Mouse (Mus musculus) limb, embryonic 15.5 days (tissue): Measurements from ENCODE around the gene Wdr91. TPM values are rescaled to one million over a fixed set of nuclear protein-coding genes. Genes with fewer than 3 reads are reported as not detected.

Experiments
- polyA plus RNA-seq: library from polyadenylated mRNA; unstranded; fragments of >200 nt; fragmentation: Nextera tagmentation; extraction: Ambion mirVana; gene quantifications from 2 replicates; pipeline ENCODE4 v1.2.1, GENCODE M21; 2015

Wdr91 gene
- polyA plus RNA-seq, 1 experiment from 2014 or later: 9.9 TPM

Other genes with a start within 250 kb of the Wdr91 start
- 6.5 and 6.6 TPM in 2 replicates for gene Agbl3, start 130.4 kb downstream of the Wdr91 start, polyA plus RNA-seq
- 2.4 TPM in 2 replicates for gene Tmem140, start 47.7 kb downstream of the Wdr91 start, polyA plus RNA-seq
- 13.4 and 15.8 TPM in 2 replicates for gene Cyren, start 32.8 kb downstream of the Wdr91 start, polyA plus RNA-seq
- gene Stra8, start 9.3 kb upstream of the Wdr91 start, polyA plus RNA-seq: not detected in 2 replicates
- 0.53 and 0.56 TPM in 2 replicates for gene Slc23a4, start 77.5 kb upstream of the Wdr91 start, polyA plus RNA-seq
- 26.9 and 29.9 TPM in 2 replicates for gene Cnot4, start 222.8 kb upstream of the Wdr91 start, polyA plus RNA-seq